ENCODE assay signal across 15 mouse cellular contexts in genomic region chr1:38565295-38565777, GRCm38 (mm10).
DNase-seq lines count a peak whose midpoint lies in the region; ATAC-seq lines count a peak whose summit lies in the region.
"Had no signal": no experiment of that assay in that cellular context is flagged by ENCODE, and none has a peak within 500 bp of the region (broad histone marks: within the 10 kb centered on the region; RNA-seq: fewer than 3 reads in every experiment).

No protein-coding gene starts in this region.

- DNase-seq in heart, embryonic 10.5 days (ENCODE audit: low spot score), result no peak
- no peak for DNase-seq in heart, postnatal 36 days
- peak; percentile 30 for DNase-seq in embryonic facial prominence, embryonic 14.5 days (ENCODE audit: low spot score)
- no peak for DNase-seq in spleen, postnatal 36 days (ENCODE audit: low spot score in 2 of 2)
- DNase-seq in kidney, postnatal 14 days, result no peak
- DNase-seq: B cell, adult 2 months; heart, adult 18-20 months; heart, postnatal 14 days; kidney, adult 9 months; lung, adult 2 months; thymus, postnatal 25 days had no signal

- H3K9ac ChIP-seq in embryonic facial prominence, embryonic 14.5 days (ENCODE audit: low read depth, low read length), result no peak overlapping the region
- H3K9ac ChIP-seq in hindbrain, embryonic 12.5 days, result peak overlapping the region; percentile 36; the same call in 1 of the 2 replicates
- no peak overlapping the region for H3K9ac ChIP-seq in midbrain, embryonic 15.5 days

- intact Hi-C loops in heart, postnatal 36 days (cut with DNase I), result no loop called here

- no peak overlapping the region for H3K4me3 ChIP-seq in heart, embryonic 10.5 days
- H3K4me3 ChIP-seq in embryonic facial prominence, embryonic 14.5 days (ENCODE audit: low read depth, low read length), result no peak overlapping the region
- H3K4me3 ChIP-seq in hindbrain, embryonic 12.5 days, result no peak overlapping the region
- no peak overlapping the region for H3K4me3 ChIP-seq in midbrain, embryonic 15.5 days

- 0 out of 2 replicates have a peak overlapping the region, but pooled peaks have one; percentile 12 for H3K4me2 ChIP-seq in embryonic facial prominence, embryonic 14.5 days (ENCODE audit: low read depth, low read length)
- H3K4me2 ChIP-seq in hindbrain, embryonic 12.5 days (replicated peaks), result peak overlapping the region; percentile 26
- H3K4me2 ChIP-seq in midbrain, embryonic 15.5 days, result peak overlapping the region; percentile 12; the same call in 1 of the 2 replicates

- WGBS in heart, embryonic 10.5 days, result 74% methylated on average over 7 of the region's 7 CpGs
- WGBS in embryonic facial prominence, embryonic 14.5 days, result 54% methylated on average over 7 of the region's 7 CpGs
- WGBS in hindbrain, embryonic 12.5 days, result 22% methylated on average over 7 of the region's 7 CpGs
- 19% methylated on average over 7 of the region's 7 CpGs for WGBS in midbrain, embryonic 15.5 days

- peak; percentile 38 for ATAC-seq in embryonic facial prominence, embryonic 14.5 days (ENCODE audit: low read depth)
- peak; percentile 53 for ATAC-seq in hindbrain, embryonic 12.5 days (ENCODE audit: low FRiP score)
- ATAC-seq in midbrain, embryonic 15.5 days (replicated peaks), result peak; percentile 46
- ATAC-seq in erythroblast, adult 5-6 weeks (replicated peaks; ENCODE audit: low FRiP score, poor library complexity, severe bottlenecking), result no peak

- no peaks in the 10 kb centered on the region for H3K9me3 ChIP-seq in heart, embryonic 10.5 days
- H3K9me3 ChIP-seq in embryonic facial prominence, embryonic 14.5 days (ENCODE audit: control insufficient read depth, low read length), result no peaks in the 10 kb centered on the region
- H3K9me3 ChIP-seq in hindbrain, embryonic 12.5 days (replicated peaks), result no peaks in the 10 kb centered on the region
- no peaks in the 10 kb centered on the region for H3K9me3 ChIP-seq in midbrain, embryonic 15.5 days
- H3K9me3 ChIP-seq: G1E had no signal

- H3K4me1 ChIP-seq in heart, embryonic 10.5 days, result peaks cover 60% of the 10 kb centered on the region
- peaks cover 15% of the 10 kb centered on the region for H3K4me1 ChIP-seq in embryonic facial prominence, embryonic 14.5 days (ENCODE audit: control insufficient read depth, insufficient read depth, low read length)
- H3K4me1 ChIP-seq in hindbrain, embryonic 12.5 days, result peaks cover 80% of the 10 kb centered on the region
- peaks cover 68% of the 10 kb centered on the region for H3K4me1 ChIP-seq in midbrain, embryonic 15.5 days

- H3K27me3 ChIP-seq in heart, embryonic 10.5 days (ENCODE audit: insufficient read depth, poor library complexity, severe bottlenecking), result no peaks in the 10 kb centered on the region
- H3K27me3 ChIP-seq in embryonic facial prominence, embryonic 14.5 days (replicated peaks; ENCODE audit: control insufficient read depth, insufficient read depth, low read length), result no peaks in the 10 kb centered on the region
- H3K27me3 ChIP-seq in hindbrain, embryonic 12.5 days, result no peaks in the 10 kb centered on the region
- H3K27me3 ChIP-seq in midbrain, embryonic 15.5 days (replicated peaks), result no peaks in the 10 kb centered on the region

- H3K27ac ChIP-seq in heart, embryonic 10.5 days, result peak overlapping the region; percentile 70; the same call in 1 of the 2 replicates
- H3K27ac ChIP-seq in embryonic facial prominence, embryonic 14.5 days (replicated peaks; ENCODE audit: low read depth, low read length), result no peak overlapping the region; the same call in 1 of the 2 replicates
- H3K27ac ChIP-seq in hindbrain, embryonic 12.5 days, result peak overlapping the region; percentile 86
- H3K27ac ChIP-seq in midbrain, embryonic 15.5 days, result peak overlapping the region; percentile 72

- H3K36me3 ChIP-seq in heart, embryonic 10.5 days, result no peaks in the 10 kb centered on the region
- no peaks in the 10 kb centered on the region for H3K36me3 ChIP-seq in embryonic facial prominence, embryonic 14.5 days (ENCODE audit: control insufficient read depth, insufficient read depth, low read length)
- no peaks in the 10 kb centered on the region for H3K36me3 ChIP-seq in hindbrain, embryonic 12.5 days
- no peaks in the 10 kb centered on the region for H3K36me3 ChIP-seq in midbrain, embryonic 15.5 days (replicated peaks)
- H3K36me3 ChIP-seq: G1E had no signal
